Mouse (Mus musculus): ENCODE measurements around the gene Map4k5. TPM values are rescaled to one million over a fixed set of nuclear protein-coding genes. Genes with fewer than 3 reads are reported as not detected.

The Map4k5 gene
- total RNA-seq (2021): 10 to 100 TPM; 38.7 to 40.7 TPM

DNA sequence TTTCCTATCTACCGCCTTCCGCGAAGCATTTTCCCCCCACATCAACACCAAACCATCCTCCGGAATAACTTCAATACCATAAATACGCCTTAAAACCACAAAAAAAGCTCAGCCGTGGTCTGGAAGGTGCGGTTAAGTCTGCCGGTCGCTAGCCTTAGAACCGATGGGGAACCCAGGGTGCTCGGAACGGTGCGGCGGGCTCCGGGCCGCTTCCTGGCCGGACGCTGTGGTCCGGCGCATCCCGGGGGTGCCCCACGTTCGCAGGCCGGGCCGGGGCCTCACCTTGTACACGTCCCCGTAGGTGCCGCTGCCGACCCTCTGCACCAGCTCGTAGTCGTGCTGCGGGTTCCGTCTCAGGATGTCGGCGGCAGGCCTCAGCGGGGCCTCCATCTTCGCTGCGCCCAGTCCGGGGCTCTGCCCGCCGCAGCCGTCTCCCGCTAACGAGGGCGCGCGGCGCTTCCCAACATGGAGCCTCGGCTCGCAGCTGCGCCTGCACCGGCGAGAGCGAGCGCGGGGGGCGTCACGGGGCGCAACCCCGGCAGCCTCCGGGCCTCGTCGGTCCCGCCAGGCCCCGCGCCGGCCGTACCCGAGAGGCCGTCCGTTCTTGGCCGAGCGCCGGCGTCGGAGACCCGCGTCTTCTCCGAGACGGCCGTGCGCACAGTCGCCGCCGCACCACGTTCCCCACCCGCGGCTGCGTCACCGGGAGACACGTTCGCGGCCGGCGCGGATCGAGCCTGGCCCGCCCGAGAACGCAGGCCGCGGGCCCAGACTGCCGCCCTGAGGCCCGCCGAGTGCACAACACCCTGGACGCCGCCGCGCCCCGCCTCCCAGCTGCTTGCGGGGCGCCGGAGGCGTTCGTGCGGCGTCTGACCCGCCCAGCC, at the start of gene Map4k5, which contains the start of gene Atl1:
Map4k5 (minus strand) TSS at position 830 of the 881 bp plus-strand sequence.
Atl1 (plus strand) TSS at position 244 of the 881 bp plus-strand sequence.
- peak; percentile 92 for DNase-seq
- intact Hi-C loops (cut with DNase I): loop anchor here (1.0 to 5.0 kb wide), 3 partner anchors 35 to 158 kb away; no protein-coding TSS in a partner anchor

DNA sequence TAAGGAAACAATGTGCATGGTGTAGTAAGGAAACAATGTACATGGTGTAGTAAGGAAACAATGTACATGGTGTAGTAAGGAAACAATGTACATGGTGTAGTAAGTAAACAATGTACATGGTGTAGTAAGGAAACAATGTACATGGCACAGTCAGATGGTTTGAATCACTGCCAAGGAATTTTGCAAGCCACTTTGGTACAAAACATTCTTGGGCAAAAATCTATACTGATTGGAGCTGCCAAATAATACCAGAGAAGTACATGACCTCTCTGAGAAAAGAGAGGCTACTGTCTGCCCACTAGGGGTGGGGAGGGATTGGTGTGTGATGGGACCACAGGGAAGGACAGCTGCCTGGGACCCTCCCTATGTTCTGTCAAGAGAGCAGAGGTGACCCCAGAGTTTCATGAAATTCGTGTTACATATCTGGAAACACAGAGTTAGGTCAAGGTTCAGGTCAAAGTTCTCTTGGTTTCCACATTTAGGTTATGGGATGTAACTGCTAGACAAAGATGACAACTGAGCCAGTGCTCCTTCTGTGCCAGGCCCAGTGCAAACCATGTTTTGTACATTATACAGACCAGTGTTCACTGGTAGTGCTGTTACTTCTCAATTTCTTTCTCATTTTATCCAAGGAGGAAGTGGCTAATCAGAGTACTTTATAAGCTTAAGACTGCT, 48.8 kb upstream of the Map4k5 start:
- intact Hi-C loops (cut with DNase I): no loop called here
- DNase-seq: no peak

DNA sequence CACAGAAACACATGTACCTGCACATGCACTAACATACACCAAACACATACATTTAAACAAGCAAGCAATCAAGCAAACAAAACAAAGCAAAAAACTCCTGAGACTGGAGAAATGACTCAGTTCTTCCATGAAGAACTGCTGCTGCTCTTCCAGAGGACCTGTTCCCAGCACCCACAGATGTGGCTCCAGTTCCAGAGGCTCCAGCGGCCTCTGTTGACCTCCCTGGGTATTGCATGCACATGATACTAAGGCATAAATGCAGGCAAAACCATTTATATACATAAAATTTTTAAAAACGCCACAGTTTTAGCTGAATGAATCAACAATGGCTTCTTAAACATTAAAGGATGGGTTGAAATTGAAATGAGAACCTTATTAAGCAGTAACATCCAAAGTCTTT, 46.3 kb upstream of the Map4k5 start:
- no peak for DNase-seq
- intact Hi-C loops (cut with DNase I): no loop called here

DNA sequence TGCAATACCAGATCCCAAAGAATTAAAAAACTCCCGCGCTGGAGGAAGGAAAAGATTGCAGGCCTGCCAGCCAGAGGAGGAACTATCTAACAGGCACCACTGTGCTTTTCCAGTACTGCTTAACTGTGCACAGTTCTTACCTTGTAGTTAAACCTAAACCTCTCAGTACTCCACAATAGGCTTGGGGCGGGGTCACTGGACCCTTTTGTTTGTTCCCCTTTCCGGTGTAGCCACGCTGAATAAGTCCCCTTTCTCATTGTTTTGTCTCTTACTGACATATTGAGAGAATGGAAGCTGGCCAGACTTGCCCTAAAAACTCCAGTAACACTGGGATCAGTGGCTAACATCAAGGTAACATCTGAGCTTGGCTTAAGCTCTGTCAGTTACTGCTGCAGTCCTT, 44.7 kb upstream of the Map4k5 start:
- intact Hi-C loops (cut with DNase I): no loop called here

DNA sequence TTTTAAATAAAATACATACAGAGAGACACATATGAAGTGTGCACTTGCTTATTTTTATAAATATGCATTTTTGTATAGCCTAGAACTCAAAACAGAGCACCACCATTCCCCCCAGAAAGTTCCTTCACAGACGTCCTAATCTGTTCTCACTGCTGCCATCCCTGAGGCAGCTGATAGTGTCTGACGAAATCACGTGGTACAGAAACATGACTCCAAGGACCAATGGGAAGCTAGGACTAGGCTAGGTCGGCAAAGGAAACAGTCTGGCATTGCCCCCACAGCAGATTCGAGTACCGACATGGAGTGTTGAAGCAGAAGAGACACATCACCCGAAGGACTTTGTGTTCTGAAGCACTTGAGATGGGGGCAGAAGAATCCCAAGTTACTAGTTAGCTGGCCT, 33.7 kb upstream of the Map4k5 start:
- intact Hi-C loops (cut with DNase I): no loop called here
- no peak for DNase-seq

More for the DNA sequence above, 44.7 kb upstream of the Map4k5 start:
- no peak for DNase-seq

DNA sequence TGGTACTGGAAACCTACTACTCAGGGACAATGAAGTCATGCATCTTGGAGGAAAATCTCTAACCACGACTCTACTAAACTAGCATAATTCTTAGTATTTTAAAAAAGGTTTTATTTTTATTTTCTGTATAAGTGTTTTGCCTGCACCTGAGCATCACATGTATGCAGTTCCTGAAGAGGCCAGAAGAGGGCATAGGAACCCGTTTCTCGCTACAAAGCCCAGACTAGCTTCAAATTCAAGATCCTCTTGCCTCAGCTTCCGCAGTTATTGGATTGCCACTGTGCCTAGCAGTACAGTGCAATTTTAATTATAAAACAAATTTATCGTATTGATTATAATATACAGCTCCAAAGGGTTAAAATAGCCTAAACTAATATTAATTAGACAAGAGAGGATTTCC, 31.0 kb upstream of the Map4k5 start:
- intact Hi-C loops (cut with DNase I): no loop called here
- peak; percentile 39 to 58 for DNase-seq

DNA sequence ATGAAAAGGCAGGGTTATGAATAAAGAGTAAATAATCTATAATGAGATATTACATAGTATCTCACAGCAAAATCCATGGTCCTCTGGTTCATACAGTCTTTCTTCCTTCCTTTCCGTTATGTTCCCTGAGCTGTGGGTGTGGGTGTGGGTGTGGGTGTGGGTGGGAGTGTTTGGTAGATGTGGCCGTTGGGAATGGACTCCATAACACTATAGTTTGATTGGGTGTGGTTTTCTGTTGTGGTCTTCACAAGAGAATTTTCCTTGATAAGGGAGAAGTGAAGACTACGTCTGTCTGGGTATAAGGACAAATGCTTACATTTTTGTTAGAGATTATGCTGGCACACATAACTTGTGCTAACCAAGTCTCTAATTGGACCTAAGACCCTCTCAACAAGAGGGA, 30.6 kb upstream of the Map4k5 start:
- intact Hi-C loops (cut with DNase I): no loop called here
- no peak for DNase-seq

DNA sequence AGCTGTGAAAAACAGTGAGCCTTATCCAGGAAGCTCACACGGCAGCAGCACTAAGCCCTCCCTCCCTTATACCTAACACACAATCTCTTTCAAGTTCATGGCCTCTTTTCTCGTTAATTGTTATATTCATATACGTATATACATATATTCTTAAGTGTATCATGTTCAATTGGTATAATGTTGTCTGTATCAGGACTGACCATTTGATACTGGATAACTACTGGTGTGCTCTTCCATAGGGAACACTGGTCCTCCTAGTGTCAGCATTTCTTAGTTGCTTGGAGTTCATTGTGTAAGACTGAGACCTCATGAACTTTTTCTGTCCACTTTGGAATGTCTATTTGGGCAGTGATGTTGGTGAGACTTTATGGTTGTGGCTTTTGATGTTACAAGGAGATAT, 30.1 kb upstream of the Map4k5 start:
- intact Hi-C loops (cut with DNase I): no loop called here
- DNase-seq: no peak

DNA sequence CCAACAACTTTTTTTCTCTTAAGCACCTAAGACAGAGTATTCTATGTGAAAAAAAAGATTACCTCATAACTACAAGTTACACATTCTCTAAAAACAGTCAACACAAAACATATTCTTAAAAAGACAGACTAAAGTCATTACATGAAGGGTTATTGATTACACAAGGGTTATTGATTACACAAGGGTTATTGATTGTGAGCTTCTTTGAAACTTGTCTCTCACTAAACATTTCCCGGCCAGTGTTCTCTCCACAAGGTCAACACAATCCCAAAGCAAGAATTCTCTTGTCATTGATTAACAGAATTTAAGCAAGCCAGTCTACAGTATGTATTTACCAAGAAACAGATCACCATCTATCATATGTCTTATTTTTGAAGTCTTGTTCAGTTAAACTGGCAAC, 29.1 kb upstream of the Map4k5 start:
- DNase-seq: no peak
- intact Hi-C loops (cut with DNase I): no loop called here

DNA sequence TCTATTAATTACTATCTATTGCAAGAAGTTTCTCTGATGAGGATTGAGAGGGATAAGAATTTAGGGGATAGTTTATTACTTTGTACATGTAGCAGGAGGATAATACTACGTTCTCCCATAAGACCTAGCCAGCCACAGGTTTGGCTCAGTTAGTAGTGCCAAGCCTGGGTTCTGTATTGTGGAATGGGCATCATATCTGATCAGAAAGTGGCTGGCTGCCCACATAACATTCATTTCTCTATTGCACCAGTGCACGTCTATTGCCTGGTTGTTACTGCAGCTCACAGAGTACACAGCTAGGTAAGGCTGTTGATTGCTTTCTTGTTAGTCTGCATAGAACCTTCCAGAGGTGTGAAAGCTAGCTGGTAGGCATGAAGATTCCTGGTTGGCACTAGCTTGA, 24.9 kb upstream of the Map4k5 start:
- no peak for DNase-seq
- intact Hi-C loops (cut with DNase I): no loop called here

DNA sequence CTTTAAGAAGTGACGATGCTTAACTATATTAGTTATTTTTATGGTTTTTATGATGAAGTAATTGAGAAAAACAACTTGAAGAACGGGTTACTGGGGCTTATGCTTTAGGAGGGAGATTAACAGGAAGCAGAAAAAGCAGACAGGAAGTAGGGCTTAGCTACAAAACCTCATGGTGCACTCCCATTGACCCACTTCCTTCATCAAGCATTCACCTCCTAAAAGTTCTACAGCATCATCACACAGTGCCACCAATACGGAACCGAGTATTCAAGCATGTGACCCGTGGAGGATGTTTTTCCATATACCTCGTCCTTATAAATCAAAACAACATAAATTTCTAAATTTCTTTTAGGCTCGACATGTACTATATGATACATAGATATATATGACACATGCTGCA, 19.7 kb upstream of the Map4k5 start:
- no peak for DNase-seq
- intact Hi-C loops (cut with DNase I): no loop called here

DNA sequence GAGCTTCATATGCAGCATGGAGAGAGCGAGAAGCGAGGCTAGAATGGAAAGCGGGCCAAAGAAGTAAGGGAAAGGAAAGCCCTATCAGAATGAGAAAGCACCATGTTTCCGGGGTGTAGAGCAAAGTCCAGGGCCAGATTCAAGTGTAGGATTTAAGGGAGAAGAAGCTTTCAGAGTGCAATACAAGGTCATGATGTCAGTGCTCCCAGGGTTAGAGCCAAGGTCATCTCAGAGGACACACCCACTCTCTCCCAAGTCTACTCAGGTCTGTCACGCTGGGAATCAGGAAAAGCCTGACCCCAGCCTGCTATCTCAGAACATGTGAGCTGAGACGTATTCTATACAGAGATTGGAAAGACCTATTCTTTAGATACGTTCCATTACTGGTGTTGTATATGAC, 18.9 kb upstream of the Map4k5 start:
- intact Hi-C loops (cut with DNase I): no loop called here
- DNase-seq: no peak

DNA sequence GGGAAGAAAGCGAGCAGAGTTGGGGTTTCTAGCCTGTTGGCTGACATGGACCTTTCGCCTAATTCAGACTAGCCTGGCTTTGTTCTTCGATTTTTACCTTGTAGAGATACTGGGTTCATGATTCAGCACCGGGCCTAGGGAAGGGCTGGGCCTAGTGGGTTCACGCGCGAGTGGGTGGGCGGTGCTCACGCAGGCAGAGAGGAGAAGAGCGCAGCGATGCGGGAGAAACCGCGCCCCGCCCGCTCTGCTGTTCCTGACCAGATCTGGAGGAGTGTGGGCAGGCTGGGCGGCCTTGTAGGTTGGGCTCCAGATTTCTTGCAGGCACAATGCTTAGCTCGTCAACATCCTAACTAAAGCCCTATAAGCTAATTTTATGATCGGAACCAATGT, 15.5 kb upstream of the Map4k5 start:
- DNase-seq: no peak
- intact Hi-C loops (cut with DNase I): no loop called here

DNA sequence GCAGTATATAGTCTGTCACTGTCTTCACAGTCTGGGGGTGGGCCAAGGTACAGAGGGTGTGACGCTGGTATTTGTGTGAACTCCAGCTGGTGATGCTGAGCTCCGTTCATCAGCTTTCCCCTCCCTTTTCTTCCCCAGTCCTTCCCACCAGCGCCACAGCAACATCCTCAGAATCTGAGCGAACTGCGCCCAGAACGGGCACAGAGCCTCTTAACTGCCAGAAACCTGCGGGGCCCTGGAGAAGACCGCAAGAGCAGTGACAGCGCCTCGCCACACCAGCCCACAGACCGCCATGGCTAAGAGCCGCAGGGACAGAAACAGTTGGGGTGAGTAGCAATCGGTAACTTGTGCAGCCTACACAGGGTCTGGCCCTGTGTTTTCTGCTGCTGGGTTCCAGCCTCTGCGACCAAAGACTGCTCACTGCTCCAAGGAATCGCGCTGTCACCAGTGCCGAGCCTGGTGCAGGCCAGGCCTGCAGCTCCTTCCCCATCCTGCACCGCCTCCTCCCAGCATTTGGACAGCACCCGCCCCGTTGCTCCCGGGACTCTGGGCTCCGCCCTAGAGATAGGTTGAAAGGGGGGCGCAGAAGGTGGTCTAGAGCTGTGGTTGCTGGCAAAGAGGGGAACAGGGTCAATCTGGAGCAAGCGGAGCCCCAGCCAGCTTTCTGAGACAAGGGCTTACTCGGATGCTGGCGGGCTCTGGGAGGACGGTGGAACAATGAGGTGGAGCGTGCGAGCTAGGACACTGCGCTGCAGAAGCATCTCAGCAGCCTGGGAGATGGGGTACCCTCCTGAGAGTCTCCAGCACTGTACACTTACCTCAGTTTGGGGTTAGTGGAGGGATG, 14.9 kb upstream of the Map4k5 start:
- DNase-seq: peak in 1 of 2 experiments; percentile 31

DNA sequence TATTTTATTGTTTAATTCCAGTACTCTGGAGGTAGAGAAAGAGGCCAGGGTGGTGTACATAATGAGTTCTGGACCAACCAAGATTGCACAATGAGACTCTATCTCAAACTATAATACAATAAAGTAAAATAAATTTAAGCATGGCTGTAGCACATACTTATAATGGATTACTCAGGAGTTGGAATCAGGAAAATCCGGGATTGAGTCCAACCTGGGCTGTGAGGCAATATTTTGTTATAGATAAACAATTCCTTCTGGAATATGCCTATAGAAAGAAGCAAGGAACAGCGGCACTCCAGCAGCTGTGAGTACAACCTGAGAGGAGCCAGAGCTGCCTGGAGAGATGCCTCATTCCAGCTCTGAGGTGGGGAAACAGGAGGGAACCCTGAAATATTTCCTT, 12.0 kb upstream of the Map4k5 start:
- intact Hi-C loops (cut with DNase I): no loop called here
- no peak for DNase-seq

More for the DNA sequence above, 14.9 kb upstream of the Map4k5 start:
- intact Hi-C loops (cut with DNase I): no loop called here

DNA sequence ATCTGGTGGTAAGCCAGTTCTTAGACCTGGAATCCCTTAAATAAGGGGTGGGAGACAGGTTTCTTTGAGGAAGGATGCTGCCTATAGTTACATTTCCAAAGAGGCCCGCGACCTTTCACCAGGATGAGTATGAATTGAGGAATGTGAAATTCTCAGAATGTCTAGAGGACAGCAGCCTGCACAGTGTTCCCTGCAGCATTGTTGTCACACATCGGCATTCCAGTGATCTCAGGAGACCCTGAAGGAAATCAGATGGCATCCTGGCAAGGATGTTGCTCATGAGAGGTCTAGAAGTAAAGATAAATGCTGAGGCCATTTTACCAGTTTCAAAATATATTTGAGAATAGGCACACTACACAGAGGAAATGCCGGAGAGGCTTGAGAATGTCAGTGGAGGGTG, 5.1 kb upstream of the Map4k5 start:
- intact Hi-C loops (cut with DNase I): no loop called here
- DNase-seq: peak in 1 of 2 experiments; percentile 50

DNA sequence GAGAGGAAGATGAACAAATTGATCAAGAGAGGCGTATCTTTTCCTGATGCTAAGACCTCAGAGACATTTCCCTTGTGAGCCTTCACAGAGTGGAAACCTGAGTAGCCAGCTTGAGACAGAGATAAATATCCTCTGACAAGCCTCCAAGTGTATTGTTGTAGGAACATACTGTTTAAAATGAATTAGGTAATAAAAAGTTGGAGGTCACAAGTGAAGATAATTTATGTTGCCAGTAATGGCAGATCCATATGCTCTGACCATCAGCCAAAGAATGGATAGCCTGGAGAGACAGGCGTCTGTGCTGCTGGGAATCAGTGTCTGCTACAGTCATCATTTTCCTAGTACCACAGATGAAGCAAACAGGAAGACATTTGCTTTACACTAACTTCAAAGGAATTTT, 2.0 kb upstream of the Map4k5 start:
- intact Hi-C loops (cut with DNase I): no loop called here
- DNase-seq: peak in 1 of 2 experiments; percentile 31

DNA sequence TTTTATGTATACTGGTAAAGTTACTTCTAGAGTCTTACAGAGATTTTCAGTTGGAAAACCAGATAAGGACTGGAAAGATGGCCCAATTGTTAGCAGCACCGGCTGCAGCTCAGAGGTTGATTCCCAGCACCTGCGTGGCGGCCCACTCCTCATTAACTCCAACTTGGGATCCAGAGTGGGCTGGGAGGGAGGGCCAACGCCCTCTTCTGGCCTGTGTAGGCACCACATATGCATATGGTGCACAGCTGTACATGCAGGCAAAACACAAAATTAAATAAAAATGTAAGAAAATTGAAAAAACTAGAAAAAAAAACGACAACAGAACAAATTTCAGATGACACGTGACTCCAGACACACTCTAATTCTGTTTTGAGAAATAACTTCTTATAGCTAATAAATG, 927 bp upstream of the Map4k5 start:
- intact Hi-C loops (cut with DNase I): loop anchor here (1.0 to 5.0 kb wide), 2 partner anchors 37 to 136 kb away; no protein-coding TSS in a partner anchor
- DNase-seq: no peak

DNA sequence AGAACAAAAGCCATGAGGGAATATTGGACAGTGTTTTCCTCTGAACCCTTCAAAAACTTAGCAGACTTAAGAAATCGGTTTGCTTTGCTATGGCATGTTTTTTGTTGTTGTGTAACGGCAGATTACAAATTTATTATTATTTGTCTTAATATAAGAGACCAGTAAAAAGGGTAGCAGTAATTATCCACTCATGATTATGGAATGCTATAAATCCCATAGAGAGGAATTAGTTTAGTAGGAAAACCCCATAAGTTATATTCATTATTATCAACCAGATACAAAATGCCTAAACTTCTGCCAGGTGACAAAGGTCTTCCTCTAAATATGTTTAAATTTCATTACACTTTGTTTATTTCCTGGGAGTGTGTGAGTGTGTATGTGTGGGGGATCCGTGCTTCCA, 1.3 kb downstream of the Map4k5 start:
- intact Hi-C loops (cut with DNase I): loop anchor here (1.0 to 5.0 kb wide), 2 partner anchors 34 to 157 kb away; no protein-coding TSS in a partner anchor
- DNase-seq: no peak

DNA sequence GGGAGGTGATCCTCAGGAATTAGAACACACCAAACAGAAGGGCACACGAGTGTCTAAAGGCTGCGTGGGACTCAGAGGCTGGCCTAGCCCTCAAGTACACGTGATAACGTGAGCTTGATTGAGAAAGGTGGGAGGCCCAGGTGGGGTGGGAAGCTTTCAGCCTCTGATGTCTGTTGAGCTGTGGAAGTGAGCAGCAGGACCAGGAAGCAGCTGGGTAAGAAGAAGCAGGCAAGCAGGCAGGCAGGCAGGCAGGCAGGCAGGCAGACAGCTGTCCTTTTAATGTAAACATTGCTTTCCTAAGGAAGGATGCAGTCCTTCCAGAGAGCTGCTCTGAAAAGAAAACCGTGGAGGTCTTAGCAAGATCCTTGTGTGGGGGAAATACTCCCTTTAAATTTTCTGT, 2.5 kb downstream of the Map4k5 start:
- intact Hi-C loops (cut with DNase I): loop anchor here (5.0 kb wide), 1 partner anchor 33 kb away; no protein-coding TSS in a partner anchor
- no peak for DNase-seq

DNA sequence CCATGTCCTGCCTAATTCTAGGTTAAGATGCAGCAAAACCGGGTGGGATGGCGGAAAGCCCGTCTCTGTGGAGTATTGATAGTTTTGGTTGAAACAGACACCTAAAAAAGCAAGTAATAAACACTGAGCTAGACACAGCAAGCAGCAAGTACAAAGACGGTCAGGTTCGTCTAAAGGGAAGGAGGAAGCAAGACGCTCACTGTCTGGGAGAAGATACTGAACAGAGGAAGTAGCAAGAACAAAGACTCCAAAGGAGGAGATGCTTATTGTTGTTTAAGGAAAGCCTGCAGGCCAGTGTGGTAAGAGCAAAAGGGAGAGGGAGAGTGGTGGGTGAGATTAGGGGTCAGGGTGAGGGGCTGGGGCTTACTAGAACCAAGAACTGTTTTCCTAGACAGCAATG, 2.9 kb downstream of the Map4k5 start:
- intact Hi-C loops (cut with DNase I): loop anchor here (5.0 kb wide), 1 partner anchor 33 kb away; no protein-coding TSS in a partner anchor
- no peak for DNase-seq

All from heart, postnatal 10 days (tissue).